Mouse (Mus musculus) embryonic facial prominence, embryonic 10.5 days (tissue): ENCODE data around the gene Ddo. TPM values are rescaled to one million over a fixed set of nuclear protein-coding genes. Genes with fewer than 3 reads are reported as not detected.

Experiments
- DNase-seq: peaks from one replicate; pipeline ENCODE4 v3.0.0-alpha.2; 2017; ENCODE audit warnings: low spot score
- H3K27ac ChIP-seq: fragments of 300-500 bp; sonication (generic); replicated peaks from 2 replicates; pipeline ENCODE4 v1.5.1; 2016; ENCODE audit warnings: mild to moderate bottlenecking
- H3K27me3 ChIP-seq: fragments of 300-500 bp; sonication (generic); replicated peaks from 2 replicates; pipeline ENCODE4 v1.6.1; 2016; ENCODE audit warnings: low read depth, mild to moderate bottlenecking; ENCODE audit not compliant: poor library complexity, severe bottlenecking
- H3K36me3 ChIP-seq: fragments of 300-500 bp; sonication (generic); replicated peaks from 2 replicates; pipeline ENCODE4 v1.6.1; 2016; ENCODE audit warnings: mild to moderate bottlenecking, moderate library complexity
- H3K4me1 ChIP-seq: fragments of 300-500 bp; sonication (generic); 2 replicates; pipeline ENCODE4 v1.6.1; 2016
- H3K4me3 ChIP-seq: fragments of 300-500 bp; sonication (generic); 2 replicates; pipeline ENCODE4 v1.5.1; 2016; ENCODE audit warnings: mild to moderate bottlenecking, moderate library complexity
- H3K9me3 ChIP-seq: fragments of 300-500 bp; sonication (generic); 2 replicates; pipeline ENCODE4 v1.6.1; 2016; ENCODE audit warnings: mild to moderate bottlenecking
- WGBS: fragments of 180-500 bp; shearing (Covaris S2); methylation state at CpG from one replicate; pipeline ENCODE4 v1.1.7; 2016; 5-methylcytosine and 5-hydroxymethylcytosine counted together
- polyA plus RNA-seq: library from polyadenylated mRNA; unstranded; fragments of >200 nt; fragmentation: Nextera tagmentation; extraction: Ambion mirVana; gene quantifications from 2 replicates; pipeline ENCODE4 v1.2.1, GENCODE M21; 2016

Gene Ddo
- polyA plus RNA-seq, 1 experiment from 2014 or later: 0.21 TPM

DNA sequence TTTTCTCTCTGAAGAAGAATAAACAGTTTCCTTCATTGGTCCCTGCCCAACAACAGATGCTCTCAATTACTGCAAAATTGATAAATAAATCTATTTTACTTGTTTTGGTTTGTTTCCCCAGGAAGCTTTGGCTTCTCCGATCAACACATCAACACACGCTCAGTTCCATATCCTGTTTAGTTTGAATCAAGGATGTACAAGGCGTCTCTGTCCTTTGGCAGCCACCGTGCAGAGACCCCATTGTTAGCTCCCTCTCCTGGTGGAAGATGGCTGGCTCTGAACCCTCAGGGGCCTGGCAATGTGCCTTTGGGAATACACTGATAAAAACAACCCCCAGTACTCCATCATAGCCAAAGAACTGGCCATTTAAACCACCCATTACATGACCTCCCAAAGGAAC is 95.3 kb downstream of the Ddo start:
- peaks cover 41% of the 10 kb centered on the region for H3K4me1 ChIP-seq
- no peaks in the 10 kb centered on the region for H3K9me3 ChIP-seq
- H3K36me3 ChIP-seq: no peaks in the 10 kb centered on the region
- DNase-seq: no peak
- WGBS: 29% methylated on average over 4 of the region's 4 CpGs
- H3K27ac ChIP-seq: no peak overlapping the region; the same call in 1 of the 2 replicates
- no peak overlapping the region for H3K4me3 ChIP-seq
- H3K27me3 ChIP-seq: no peaks in the 10 kb centered on the region

- H3K4me1 ChIP-seq: peaks cover 41% of the 10 kb centered on the region
- no peaks in the 10 kb centered on the region for H3K27me3 ChIP-seq
- H3K27ac ChIP-seq: no peak overlapping the region
- no peak for DNase-seq
- 82% methylated on average over 4 of the region's 4 CpGs for WGBS
- no peaks in the 10 kb centered on the region for H3K36me3 ChIP-seq
- no peaks in the 10 kb centered on the region for H3K9me3 ChIP-seq
- H3K4me3 ChIP-seq: no peak overlapping the region
Measured at GRCm38 (mm10) chr10:40725471-40725870, 95.7 kb downstream of the Ddo start.

- WGBS: 73% methylated on average over 11 of the region's 11 CpGs
- Histone ChIP-seq H3K27me3 (no peaks in the 10 kb centered on the region), H3K9me3 (no peaks in the 10 kb centered on the region), H3K36me3 (no peaks in the 10 kb centered on the region), H3K4me1 (peaks cover 41% of the 10 kb centered on the region), H3K27ac (no peak overlapping the region; the same call in 1 of the 2 replicates), H3K4me3 (no peak overlapping the region)
- peak; percentile 12 for DNase-seq
Measured at GRCm38 (mm10) chr10:40726288-40726902, 96.6 kb downstream of the Ddo start.

DNA sequence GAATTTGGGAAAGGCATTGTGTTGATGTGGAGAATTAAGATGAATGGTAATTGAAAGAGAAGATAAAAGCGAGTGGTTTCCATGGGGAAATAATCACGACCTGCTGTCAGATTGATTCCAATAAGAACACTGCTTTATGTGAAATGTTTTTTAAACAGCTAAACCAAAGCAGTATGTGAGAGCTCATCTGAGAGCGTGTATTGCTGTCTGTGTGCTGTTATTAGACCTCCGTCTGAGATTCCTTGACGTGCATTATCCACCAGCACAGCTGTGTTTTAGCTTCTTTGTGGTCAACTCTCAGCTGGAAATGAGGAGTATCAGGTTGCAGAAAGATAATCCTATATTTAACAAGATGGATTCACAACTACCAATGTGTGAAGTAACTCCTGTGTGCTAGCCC is 97.2 kb downstream of the Ddo start:
- no peaks in the 10 kb centered on the region for H3K36me3 ChIP-seq
- DNase-seq: peak; percentile 7
- WGBS: 58% methylated on average over 5 of the region's 5 CpGs
- no peaks in the 10 kb centered on the region for H3K27me3 ChIP-seq
- no peak overlapping the region for H3K27ac ChIP-seq
- no peaks in the 10 kb centered on the region for H3K9me3 ChIP-seq
- peaks cover 41% of the 10 kb centered on the region for H3K4me1 ChIP-seq
- no peak overlapping the region for H3K4me3 ChIP-seq

DNA sequence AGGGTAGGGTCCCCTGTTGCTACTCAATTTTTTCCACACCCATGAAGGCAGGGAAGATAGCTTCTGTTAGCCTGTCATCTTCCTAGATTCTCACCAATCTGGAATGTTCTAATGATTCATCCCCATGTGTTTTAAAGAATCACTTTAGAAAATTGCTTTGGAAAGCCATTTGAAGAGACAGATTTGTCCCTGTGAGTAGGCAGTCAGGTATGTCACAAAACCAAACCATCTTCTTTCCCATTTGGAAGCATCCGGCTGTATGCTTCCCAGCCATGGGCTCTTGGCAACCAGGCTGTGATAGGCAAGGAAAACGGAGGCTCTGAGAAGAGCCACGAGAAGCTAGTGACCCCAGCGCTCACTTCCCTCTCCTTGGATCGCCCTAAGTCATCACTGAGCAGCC is 100.4 kb downstream of the Ddo start:
- Histone ChIP-seq H3K27ac (no peak overlapping the region), H3K4me1 (peaks cover 29% of the 10 kb centered on the region), H3K27me3 (no peaks in the 10 kb centered on the region), H3K9me3 (no peaks in the 10 kb centered on the region), H3K4me3 (no peak overlapping the region), H3K36me3 (no peaks in the 10 kb centered on the region)
- WGBS: 80% methylated on average over 5 of the region's 5 CpGs
- no peak for DNase-seq

Other genes starting within 250 kb of the Ddo start
- gene Slc22a16, start 59.7 kb upstream of the Ddo start, polyA plus RNA-seq: not detected in 2 replicates
- 0.92 and 1.5 TPM in 2 replicates for gene Mettl24, start 53.3 kb downstream of the Ddo start, polyA plus RNA-seq